Mouse (Mus musculus) C2C12 (cell line): ENCODE measurements around the gene Flnb. TPM values are rescaled to one million over a fixed set of nuclear protein-coding genes. Genes with fewer than 3 reads are reported as not detected.

ENCODE experiments used
- H3K27me3 ChIP-seq: one replicate; pipeline ENCODE4 v1.6.1; 2011; ENCODE audit not compliant: control insufficient read depth, insufficient read depth, insufficient read length
- H3K36me3 ChIP-seq: one replicate; pipeline ENCODE4 v1.6.1; 2011; ENCODE audit not compliant: control insufficient read depth, insufficient read depth
- H3K4me3 ChIP-seq: one replicate; pipeline ENCODE4 v1.5.1; 2011; ENCODE audit warnings: mild to moderate bottlenecking, control low read depth; ENCODE audit not compliant: poor library complexity, insufficient read depth, severe bottlenecking
- H3K79me2 ChIP-seq: one replicate; pipeline ENCODE4 v1.6.1; 2011; ENCODE audit not compliant: control insufficient read depth, insufficient read depth
- H3K79me3 ChIP-seq: one replicate; pipeline ENCODE4 v1.6.1; 2011; ENCODE audit warnings: low read depth, control low read depth
- H3ac ChIP-seq: one replicate; pipeline ENCODE3; 2011; ENCODE audit warnings: low read depth; ENCODE audit not compliant: control insufficient read depth, insufficient read length
- CEBPB ChIP-seq: IDR thresholded peaks from one replicate; pipeline ENCODE4 v1.6.1; 2011; ENCODE audit warnings: low read depth, mild to moderate bottlenecking, control low read depth, moderate library complexity
- CTCF ChIP-seq: IDR thresholded peaks from one replicate; pipeline ENCODE4 v1.5.1; 2011; ENCODE audit not compliant: control insufficient read depth, insufficient read depth, insufficient read length
- FOSL1 ChIP-seq: IDR thresholded peaks from one replicate; pipeline ENCODE4 v1.8.0; 2011; ENCODE audit warnings: mild to moderate bottlenecking, low read length; ENCODE audit not compliant: poor library complexity, insufficient read depth, severe bottlenecking
- MAX ChIP-seq: IDR thresholded peaks from one replicate; pipeline ENCODE4 v1.6.1; 2011; ENCODE audit warnings: mild to moderate bottlenecking, control low read depth
- MYOD1 ChIP-seq: IDR thresholded peaks from one replicate; pipeline ENCODE4 v1.6.1; 2011; ENCODE audit warnings: low read depth; ENCODE audit not compliant: control insufficient read depth, insufficient read length
- MYOG ChIP-seq: IDR thresholded peaks from one replicate; pipeline ENCODE4 v1.6.1; 2011; ENCODE audit not compliant: control insufficient read depth, insufficient read length; ENCODE audit errors: extremely low read depth
- USF1 ChIP-seq: IDR thresholded peaks from one replicate; pipeline ENCODE4 v1.6.1; 2011; ENCODE audit warnings: low read depth, mild to moderate bottlenecking, control low read depth, moderate library complexity
- polyA plus RNA-seq: library from polyadenylated mRNA; unstranded; fragments of >200 nt; fragmentation: generic; extraction: Trizol; gene quantifications from one replicate; pipeline ENCODE4 v1.2.1, GENCODE M21; 2012; ENCODE audit warnings: missing spikeins

The Flnb gene
- polyA plus RNA-seq, 1 experiment, result 154 TPM

GRCm38 (mm10) chr14:7921459-7921858, 103.7 kb downstream of the Flnb start:
- Histone ChIP-seq H3K79me3 (peaks cover 2% of the 10 kb centered on the region), H3K36me3 (peaks cover 100% of the 10 kb centered on the region), H3K27me3 (no peaks in the 10 kb centered on the region), H3K4me3 (no peak overlapping the region), H3K79me2 (no peaks in the 10 kb centered on the region), H3ac (no peak overlapping the region)
- no peak for TF ChIP-seq CTCF
- no peak for TF ChIP-seq MYOG
- no peak for TF ChIP-seq FOSL1
- TF ChIP-seq MAX, result no peak
- no peak for TF ChIP-seq CEBPB
- TF ChIP-seq MYOD1, result no peak
- TF ChIP-seq USF1, result no peak

GRCm38 (mm10) chr14:7923635-7924034, 105.9 kb downstream of the Flnb start:
- no peaks in the 10 kb centered on the region for H3K79me2 ChIP-seq
- H3K36me3 ChIP-seq, result peaks cover 95% of the 10 kb centered on the region
- H3K27me3 ChIP-seq, result no peaks in the 10 kb centered on the region
- H3ac ChIP-seq, result no peak overlapping the region
- H3K79me3 ChIP-seq, result peaks cover 4% of the 10 kb centered on the region
- TF ChIP-seq MAX (no peak), FOSL1 (no peak), MYOD1 (no peak), CEBPB (no peak)
- no peak overlapping the region for H3K4me3 ChIP-seq

- H3K27me3 ChIP-seq, result no peaks in the 10 kb centered on the region
- H3K4me3 ChIP-seq, result no peak overlapping the region
- peaks cover 94% of the 10 kb centered on the region for H3K36me3 ChIP-seq
- no peak for TF ChIP-seq MYOG
- no peak for TF ChIP-seq FOSL1
- no peak for TF ChIP-seq MAX
- no peak overlapping the region for H3ac ChIP-seq
- no peaks in the 10 kb centered on the region for H3K79me2 ChIP-seq
- H3K79me3 ChIP-seq, result peaks cover 5% of the 10 kb centered on the region
Measured at GRCm38 (mm10) chr14:7928362-7928761, 110.6 kb downstream of the Flnb start.

GRCm38 (mm10) chr14:7929029-7929428, 111.3 kb downstream of the Flnb start:
- TF ChIP-seq MYOD1, result no peak
- no peak for TF ChIP-seq MYOG
- TF ChIP-seq CTCF, result no peak
- no peak for TF ChIP-seq USF1
- TF ChIP-seq FOSL1, result no peak
- no peak for TF ChIP-seq CEBPB
- TF ChIP-seq MAX, result no peak

GRCm38 (mm10) chr14:7932151-7932550, 114.4 kb downstream of the Flnb start:
- Histone ChIP-seq H3K4me3 (no peak overlapping the region), H3ac (no peak overlapping the region), H3K27me3 (no peaks in the 10 kb centered on the region), H3K36me3 (peaks cover 92% of the 10 kb centered on the region), H3K79me3 (peaks cover 5% of the 10 kb centered on the region), H3K79me2 (peaks cover 6% of the 10 kb centered on the region)
- TF ChIP-seq CEBPB (no peak), MAX (no peak), CTCF (no peak), MYOG (no peak), USF1 (no peak), MYOD1 (no peak), FOSL1 (no peak)

More at GRCm38 (mm10) chr14:7929029-7929428, 111.3 kb downstream of the Flnb start:
- Histone ChIP-seq H3ac (no peak overlapping the region), H3K4me3 (no peak overlapping the region), H3K79me2 (no peaks in the 10 kb centered on the region), H3K79me3 (peaks cover 5% of the 10 kb centered on the region), H3K27me3 (no peaks in the 10 kb centered on the region), H3K36me3 (peaks cover 94% of the 10 kb centered on the region)

GRCm38 (mm10) chr14:7934166-7934565, 116.4 kb downstream of the Flnb start:
- H3K36me3 ChIP-seq, result peaks cover 97% of the 10 kb centered on the region
- no peak overlapping the region for H3ac ChIP-seq
- peaks cover 2% of the 10 kb centered on the region for H3K79me3 ChIP-seq
- no peak for TF ChIP-seq MAX
- H3K4me3 ChIP-seq, result no peak overlapping the region
- H3K79me2 ChIP-seq, result peaks cover 6% of the 10 kb centered on the region
- H3K27me3 ChIP-seq, result no peaks in the 10 kb centered on the region
